Mouse (Mus musculus) C2C12 (cell line): ENCODE measurements around the gene Zfp784.

Source experiments
- CTCF ChIP-seq: IDR thresholded peaks from one replicate; pipeline ENCODE4 v1.5.1; 2011; ENCODE audit not compliant: control insufficient read depth, insufficient read depth, insufficient read length
- FOSL1 ChIP-seq: IDR thresholded peaks from one replicate; pipeline ENCODE4 v1.8.0; 2011; ENCODE audit warnings: mild to moderate bottlenecking, low read length; ENCODE audit not compliant: poor library complexity, insufficient read depth, severe bottlenecking
- MYOD1 ChIP-seq: IDR thresholded peaks from one replicate; pipeline ENCODE4 v1.6.1; 2011; ENCODE audit warnings: low read depth; ENCODE audit not compliant: control insufficient read depth, insufficient read length

DNA sequence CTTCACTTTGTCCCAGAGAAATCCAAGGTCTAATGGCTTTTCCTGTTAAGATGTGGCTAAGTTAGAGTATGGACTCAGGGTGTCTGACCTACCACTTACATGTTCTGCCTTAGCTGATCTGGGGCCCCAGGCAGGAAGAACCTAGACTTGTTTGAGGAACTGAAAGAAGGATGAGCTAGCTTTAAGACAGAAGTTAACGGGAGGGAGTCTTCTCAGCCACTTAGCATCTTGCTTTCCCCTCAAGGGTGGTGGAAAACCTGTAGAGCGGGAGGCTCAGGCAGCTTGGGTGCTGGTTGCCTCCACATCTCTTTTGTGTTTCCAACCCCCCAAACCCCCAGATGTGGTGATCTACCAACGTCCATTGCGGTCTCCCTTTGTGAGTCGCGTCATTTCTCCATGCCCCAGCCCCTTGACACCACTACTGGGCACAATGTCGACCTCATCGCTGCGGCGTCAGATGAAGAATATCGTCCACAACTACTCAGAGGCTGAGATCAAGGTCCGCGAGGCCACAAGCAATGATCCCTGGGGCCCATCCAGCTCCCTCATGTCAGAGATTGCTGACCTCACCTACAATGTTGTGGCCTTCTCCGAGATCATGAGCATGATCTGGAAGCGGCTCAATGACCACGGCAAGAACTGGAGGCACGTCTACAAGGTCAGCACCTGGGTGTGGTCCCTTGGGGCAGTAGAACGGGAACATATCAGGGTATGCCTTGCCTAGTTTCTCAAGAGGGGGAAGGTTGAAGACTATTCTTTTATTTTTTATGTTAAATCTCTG lies 45.3 kb upstream of the Zfp784 start:
- TF ChIP-seq FOSL1 (no peak), CTCF (no peak), MYOD1 (no peak)
